Mouse (Mus musculus): ENCODE measurements around the gene Nim1k. TPM values are rescaled to one million over a fixed set of nuclear protein-coding genes. Genes with fewer than 3 reads are reported as not detected.
"Not testable (repeated sequence)": the region's sequence is repeated elsewhere in the genome, so short reads cannot be mapped to it uniquely, and the experiment has no call there.

Gene Nim1k
- polyA plus RNA-seq, 1 experiment from 2014 or later = 1.1 TPM

- no peaks in the 10 kb centered on the region for H3K9me3 ChIP-seq (ENCODE audit: control insufficient read depth, low read length)
- no peak overlapping the region for H3K4me2 ChIP-seq (replicated peaks; ENCODE audit: low read depth, low read length)
- no peak overlapping the region for H3K4me3 ChIP-seq (ENCODE audit: low read length)
- WGBS = 74% methylated on average over 8 of the region's 8 CpGs
- no peak for ATAC-seq (ENCODE audit: low FRiP score, low TSS enrichment)
- no peak overlapping the region for H3K9ac ChIP-seq (ENCODE audit: low read depth, low read length)
- peaks cover 22% of the 10 kb centered on the region; the same call in 1 of the 2 replicates for H3K36me3 ChIP-seq (ENCODE audit: control insufficient read depth, insufficient read depth, low read length)
- no peaks in the 10 kb centered on the region for H3K27me3 ChIP-seq (ENCODE audit: control insufficient read depth, insufficient read depth, low read length)
- H3K27ac ChIP-seq (ENCODE audit: low read depth, low read length) = no peak overlapping the region
- H3K4me1 ChIP-seq (ENCODE audit: control insufficient read depth, insufficient read depth, low read length) = no peaks in the 10 kb centered on the region
Observed at GRCm38 (mm10) chr13:119713107-119713787, 42.4 kb downstream of the Nim1k start.

GRCm38 (mm10) chr13:119712463-119712862 lies 43.2 kb downstream of the Nim1k start:
- Histone ChIP-seq H3K27ac (ENCODE audit: low read depth, low read length) (no peak overlapping the region), H3K4me2 (replicated peaks; ENCODE audit: low read depth, low read length) (no peak overlapping the region), H3K4me1 (ENCODE audit: control insufficient read depth, insufficient read depth, low read length) (no peaks in the 10 kb centered on the region), H3K27me3 (ENCODE audit: control insufficient read depth, insufficient read depth, low read length) (no peaks in the 10 kb centered on the region), H3K4me3 (ENCODE audit: low read length) (no peak overlapping the region), H3K36me3 (ENCODE audit: control insufficient read depth, insufficient read depth, low read length) (peaks cover 22% of the 10 kb centered on the region; the same call in 1 of the 2 replicates), H3K9ac (ENCODE audit: low read depth, low read length) (no peak overlapping the region), H3K9me3 (ENCODE audit: control insufficient read depth, low read length) (no peaks in the 10 kb centered on the region)
- 92% methylated on average over 11 of the region's 11 CpGs for WGBS
- no peak for ATAC-seq (ENCODE audit: low FRiP score, low TSS enrichment)

GRCm38 (mm10) chr13:119710268-119710610 lies 45.4 kb downstream of the Nim1k start:
- ATAC-seq (ENCODE audit: low FRiP score, low TSS enrichment) = no peak
- H3K27me3 ChIP-seq (ENCODE audit: control insufficient read depth, insufficient read depth, low read length) = no peaks in the 10 kb centered on the region
- H3K27ac ChIP-seq (ENCODE audit: low read depth, low read length) = no peak overlapping the region
- H3K4me1 ChIP-seq (ENCODE audit: control insufficient read depth, insufficient read depth, low read length) = no peaks in the 10 kb centered on the region
- no peak overlapping the region for H3K4me2 ChIP-seq (replicated peaks; ENCODE audit: low read depth, low read length)
- peaks cover 38% of the 10 kb centered on the region for H3K36me3 ChIP-seq (ENCODE audit: control insufficient read depth, insufficient read depth, low read length)
- H3K9me3 ChIP-seq (ENCODE audit: control insufficient read depth, low read length) = no peaks in the 10 kb centered on the region
- WGBS = 90% methylated on average over 10 of the region's 10 CpGs
- no peak overlapping the region for H3K9ac ChIP-seq (ENCODE audit: low read depth, low read length)
- no peak overlapping the region for H3K4me3 ChIP-seq (ENCODE audit: low read length)

- H3K9ac ChIP-seq (ENCODE audit: low read depth, low read length) = no peak overlapping the region
- H3K4me2 ChIP-seq (replicated peaks; ENCODE audit: low read depth, low read length) = no peak overlapping the region
- ATAC-seq (ENCODE audit: low FRiP score, low TSS enrichment) = no peak
- H3K36me3 ChIP-seq (ENCODE audit: control insufficient read depth, insufficient read depth, low read length) = peaks cover 44% of the 10 kb centered on the region
- H3K27me3 ChIP-seq (ENCODE audit: control insufficient read depth, insufficient read depth, low read length) = no peaks in the 10 kb centered on the region
- no peaks in the 10 kb centered on the region for H3K9me3 ChIP-seq (ENCODE audit: control insufficient read depth, low read length)
- WGBS = 90% methylated on average over 8 of the region's 8 CpGs
- H3K4me1 ChIP-seq (ENCODE audit: control insufficient read depth, insufficient read depth, low read length) = no peaks in the 10 kb centered on the region
- H3K4me3 ChIP-seq (ENCODE audit: low read length) = no peak overlapping the region
- H3K27ac ChIP-seq (ENCODE audit: low read depth, low read length) = no peak overlapping the region
Observed at GRCm38 (mm10) chr13:119709388-119710267, 46.1 kb downstream of the Nim1k start.

GRCm38 (mm10) chr13:119708941-119709340 lies 46.7 kb downstream of the Nim1k start:
- Histone ChIP-seq H3K27me3 (ENCODE audit: control insufficient read depth, insufficient read depth, low read length) (no peaks in the 10 kb centered on the region), H3K4me3 (ENCODE audit: low read length) (no peak overlapping the region), H3K4me2 (replicated peaks; ENCODE audit: low read depth, low read length) (no peak overlapping the region), H3K27ac (ENCODE audit: low read depth, low read length) (no peak overlapping the region), H3K4me1 (ENCODE audit: control insufficient read depth, insufficient read depth, low read length) (no peaks in the 10 kb centered on the region), H3K9me3 (ENCODE audit: control insufficient read depth, low read length) (no peaks in the 10 kb centered on the region), H3K9ac (ENCODE audit: low read depth, low read length) (no peak overlapping the region), H3K36me3 (ENCODE audit: control insufficient read depth, insufficient read depth, low read length) (peaks cover 51% of the 10 kb centered on the region)
- WGBS = 84% methylated on average over 5 of the region's 5 CpGs
- ATAC-seq (ENCODE audit: low FRiP score, low TSS enrichment) = no peak

- Histone ChIP-seq H3K27ac (ENCODE audit: low read depth, low read length) (no peak overlapping the region), H3K4me1 (ENCODE audit: control insufficient read depth, insufficient read depth, low read length) (no peaks in the 10 kb centered on the region), H3K9me3 (ENCODE audit: control insufficient read depth, low read length) (no peaks in the 10 kb centered on the region), H3K36me3 (ENCODE audit: control insufficient read depth, insufficient read depth, low read length) (peaks cover 60% of the 10 kb centered on the region), H3K4me3 (ENCODE audit: low read length) (no peak overlapping the region), H3K4me2 (replicated peaks; ENCODE audit: low read depth, low read length) (no peak overlapping the region), H3K9ac (ENCODE audit: low read depth, low read length) (no peak overlapping the region), H3K27me3 (ENCODE audit: control insufficient read depth, insufficient read depth, low read length) (no peaks in the 10 kb centered on the region)
- 77% methylated on average over 6 of the region's 6 CpGs for WGBS
- ATAC-seq (ENCODE audit: low FRiP score, low TSS enrichment) = no peak
Observed at GRCm38 (mm10) chr13:119707906-119708305, 47.8 kb downstream of the Nim1k start.

GRCm38 (mm10) chr13:119706953-119707352 lies 48.7 kb downstream of the Nim1k start:
- Histone ChIP-seq H3K4me3 (ENCODE audit: low read length) (no peak overlapping the region), H3K4me2 (replicated peaks; ENCODE audit: low read depth, low read length) (no peak overlapping the region), H3K9me3 (ENCODE audit: control insufficient read depth, low read length) (no peaks in the 10 kb centered on the region), H3K36me3 (ENCODE audit: control insufficient read depth, insufficient read depth, low read length) (peaks cover 69% of the 10 kb centered on the region), H3K4me1 (ENCODE audit: control insufficient read depth, insufficient read depth, low read length) (no peaks in the 10 kb centered on the region), H3K27ac (ENCODE audit: low read depth, low read length) (no peak overlapping the region), H3K27me3 (ENCODE audit: control insufficient read depth, insufficient read depth, low read length) (no peaks in the 10 kb centered on the region), H3K9ac (ENCODE audit: low read depth, low read length) (no peak overlapping the region)
- no peak for ATAC-seq (ENCODE audit: low FRiP score, low TSS enrichment)
- 72% methylated on average over 7 of the region's 7 CpGs for WGBS

GRCm38 (mm10) chr13:119706278-119706880 lies 49.3 kb downstream of the Nim1k start:
- not testable (repeated sequence) for H3K9ac ChIP-seq (ENCODE audit: low read depth, low read length); H3K4me2 ChIP-seq (replicated peaks; ENCODE audit: low read depth, low read length); H3K27ac ChIP-seq (ENCODE audit: low read depth, low read length); ATAC-seq (ENCODE audit: low FRiP score, low TSS enrichment); H3K27me3 ChIP-seq (ENCODE audit: control insufficient read depth, insufficient read depth, low read length); H3K4me1 ChIP-seq (ENCODE audit: control insufficient read depth, insufficient read depth, low read length); H3K4me3 ChIP-seq (ENCODE audit: low read length); H3K9me3 ChIP-seq (ENCODE audit: control insufficient read depth, low read length)
- H3K36me3 ChIP-seq (ENCODE audit: control insufficient read depth, insufficient read depth, low read length) = peaks cover 69% of the 10 kb centered on the region
- 88% methylated on average over 7 of the region's 8 CpGs for WGBS

GRCm38 (mm10) chr13:119704280-119704679 lies 51.4 kb downstream of the Nim1k start:
- no peak for ATAC-seq (ENCODE audit: low FRiP score, low TSS enrichment)
- Histone ChIP-seq H3K36me3 (ENCODE audit: control insufficient read depth, insufficient read depth, low read length) (peaks cover 72% of the 10 kb centered on the region), H3K9me3 (ENCODE audit: control insufficient read depth, low read length) (no peaks in the 10 kb centered on the region), H3K9ac (ENCODE audit: low read depth, low read length) (no peak overlapping the region), H3K4me3 (ENCODE audit: low read length) (no peak overlapping the region), H3K4me1 (ENCODE audit: control insufficient read depth, insufficient read depth, low read length) (no peaks in the 10 kb centered on the region), H3K4me2 (replicated peaks; ENCODE audit: low read depth, low read length) (no peak overlapping the region), H3K27ac (ENCODE audit: low read depth, low read length) (no peak overlapping the region), H3K27me3 (ENCODE audit: control insufficient read depth, insufficient read depth, low read length) (no peaks in the 10 kb centered on the region)
- WGBS = 94% methylated on average over 7 of the region's 7 CpGs
